Mouse (Mus musculus) cortical plate, adult 2 months (tissue): ENCODE measurements around the gene Bicc1.

ENCODE experiments used
- CTCF ChIP-seq: fragments of 200-500 bp; IDR thresholded peaks from 2 replicates; pipeline ENCODE4 v1.5.1; 2011; ENCODE audit warnings: mild to moderate bottlenecking, control low read depth, low read length; ENCODE audit not compliant: insufficient read depth; ENCODE audit errors: extremely low read depth
- POLR2A ChIP-seq: fragments of 200-500 bp; IDR thresholded peaks from 2 replicates; pipeline ENCODE4 v1.6.1; 2011; ENCODE audit warnings: mild to moderate bottlenecking, low read length, control low read depth; ENCODE audit not compliant: insufficient read depth; ENCODE audit errors: extremely low read depth

DNA sequence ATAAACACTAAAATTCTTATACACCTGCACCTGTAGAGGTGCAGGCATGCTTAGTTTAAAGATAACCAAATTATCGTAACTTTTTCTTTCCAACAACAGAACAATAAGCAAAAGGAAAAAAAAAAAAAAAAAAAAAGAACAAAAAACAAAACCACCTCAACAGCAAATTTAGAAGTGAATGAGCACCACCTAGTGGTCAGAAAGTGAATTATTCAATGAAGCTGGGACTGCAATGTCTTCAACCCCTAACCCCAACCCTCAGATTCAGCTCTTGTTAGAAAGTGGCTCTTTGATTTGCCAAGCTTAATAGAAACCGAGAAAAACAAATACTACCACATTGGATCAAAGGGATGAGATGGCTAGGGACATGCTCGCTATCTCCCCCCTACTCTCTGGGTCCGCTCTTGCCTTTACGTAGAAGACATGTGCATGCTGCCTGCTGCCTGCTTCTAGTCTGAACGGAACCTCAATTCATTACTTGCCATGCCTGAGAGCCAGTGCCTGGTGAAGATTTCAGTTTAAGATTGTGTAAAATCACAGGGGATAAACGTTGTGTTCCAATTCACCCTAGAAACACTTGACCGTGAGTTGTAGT lies 195.8 kb downstream of the Bicc1 start:
- no peak for TF ChIP-seq POLR2A
- TF ChIP-seq CTCF, result peak; percentile 29; the same call in 1 of the 2 replicates
